Mouse (Mus musculus): ENCODE measurements around the gene Cblb.

The Cblb gene

DNA sequence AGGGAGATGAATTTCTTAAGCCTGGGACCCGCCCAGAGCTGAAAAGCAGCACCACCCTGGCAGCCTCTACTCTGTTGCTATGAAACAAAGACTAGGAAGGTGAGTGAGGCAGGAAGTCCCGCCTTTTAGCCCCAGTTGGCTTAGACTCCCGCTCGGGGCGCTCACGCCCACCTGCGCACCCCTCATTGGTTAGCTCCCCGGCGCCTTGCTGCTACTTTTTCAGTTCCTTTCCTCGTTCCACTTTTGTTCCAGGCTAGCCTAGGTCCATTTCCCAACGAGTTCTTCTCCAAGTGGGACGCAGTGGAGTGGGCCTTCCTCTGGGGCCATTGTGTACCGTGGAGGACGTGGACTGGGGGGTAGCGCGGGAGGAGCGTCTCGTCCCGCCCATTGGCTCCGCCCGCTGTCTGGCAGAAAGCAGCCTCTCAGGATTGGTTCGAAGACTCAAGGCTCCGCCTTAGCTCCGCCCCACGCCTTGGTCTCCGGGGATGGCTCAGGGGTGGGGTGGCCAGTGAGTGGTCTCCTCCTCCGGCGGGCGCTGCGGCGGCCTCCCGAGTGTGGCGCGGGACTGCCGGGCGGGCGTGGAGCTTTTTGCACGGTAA lies at the start of gene Cblb:
Gene Cblb, plus strand, starts transcription at position 135 of the 599 bp plus-strand sequence.
- DNase-seq (ENCODE audit: low spot score), result peak; percentile 99

DNA sequence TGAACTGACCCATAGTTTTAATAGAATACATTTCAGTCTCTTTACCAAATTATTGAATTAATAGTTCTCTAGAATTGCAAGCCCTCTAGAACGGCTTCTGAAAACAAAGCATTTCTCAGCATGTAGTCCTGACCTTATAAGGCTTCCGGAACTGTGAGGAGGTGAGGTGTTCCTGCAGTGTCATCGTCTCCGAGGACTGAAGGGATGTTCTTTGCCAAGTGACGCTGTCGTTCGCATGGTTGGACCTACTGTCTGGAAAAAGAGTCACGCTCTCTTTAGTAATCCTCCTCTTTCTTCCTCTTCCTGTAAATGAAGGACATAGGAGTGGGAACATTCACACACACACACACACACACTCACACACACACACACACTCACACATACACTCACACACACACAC lies 45.6 kb upstream of the Cblb start:
- DNase-seq (ENCODE audit: low spot score), result no peak

DNA sequence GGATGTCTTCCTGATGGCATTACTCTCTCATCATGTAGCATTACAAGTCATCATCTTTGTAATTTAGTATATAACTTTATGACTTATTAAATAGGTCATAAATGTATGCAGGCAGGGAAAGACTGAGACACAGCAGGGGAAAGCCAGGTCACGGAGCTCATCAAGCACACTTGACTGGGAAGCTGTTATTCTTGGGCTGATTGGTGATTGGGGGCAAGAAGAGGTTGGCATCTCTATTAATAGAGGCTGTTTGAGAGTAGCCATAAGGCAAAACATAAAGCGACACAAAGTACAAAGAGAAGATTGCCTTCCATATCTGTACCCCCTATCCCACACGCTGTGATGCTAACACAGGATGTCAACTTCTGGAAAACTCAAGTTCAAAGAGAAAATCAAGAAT lies 44.8 kb upstream of the Cblb start:
- DNase-seq (ENCODE audit: low spot score), result no peak

DNA sequence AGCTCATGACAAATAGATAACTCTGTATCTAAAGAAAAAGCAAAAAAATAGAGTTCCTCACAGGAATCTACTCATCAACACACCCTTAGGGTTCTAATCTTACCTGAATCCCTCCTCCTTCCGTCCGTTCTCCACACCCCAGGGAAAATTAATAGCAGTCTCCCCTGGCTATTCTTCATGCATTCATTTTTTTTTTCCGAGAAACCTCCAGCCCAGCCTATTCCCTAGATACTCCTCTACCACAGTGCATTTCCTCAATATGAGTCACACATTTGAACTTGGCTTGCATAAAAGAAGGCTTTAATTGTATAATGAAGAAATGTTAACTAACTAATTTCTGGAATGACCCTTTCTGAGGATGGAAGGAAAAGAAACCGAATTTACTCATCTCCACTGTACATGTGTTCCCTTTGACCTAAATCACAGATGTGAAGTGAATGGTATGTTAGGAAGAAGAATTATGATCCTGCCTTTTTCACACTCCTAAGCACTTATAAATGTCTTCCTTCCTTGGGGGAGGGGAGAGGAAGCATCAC lies 43.9 kb upstream of the Cblb start:
- no peak for DNase-seq (ENCODE audit: low spot score)

DNA sequence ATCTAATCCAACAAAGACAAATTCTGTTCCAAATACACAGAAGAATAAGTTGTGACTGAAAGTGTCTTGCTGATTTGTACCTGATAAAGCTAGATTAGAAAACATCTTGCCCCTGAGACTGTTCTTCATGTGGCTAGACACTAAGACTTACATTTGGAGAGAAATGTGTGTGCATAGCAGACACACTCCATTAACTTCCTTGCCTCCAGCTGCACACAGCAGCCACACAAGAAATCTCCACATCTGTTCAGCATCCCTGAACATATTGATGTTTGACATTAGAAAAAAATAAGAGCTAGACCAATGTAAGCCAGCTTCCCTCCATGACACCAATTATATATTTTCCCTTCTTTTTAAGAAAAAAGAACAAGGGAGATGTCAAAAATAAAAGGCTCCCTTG lies 43.0 kb upstream of the Cblb start:
- DNase-seq (ENCODE audit: low spot score), result no peak

DNA sequence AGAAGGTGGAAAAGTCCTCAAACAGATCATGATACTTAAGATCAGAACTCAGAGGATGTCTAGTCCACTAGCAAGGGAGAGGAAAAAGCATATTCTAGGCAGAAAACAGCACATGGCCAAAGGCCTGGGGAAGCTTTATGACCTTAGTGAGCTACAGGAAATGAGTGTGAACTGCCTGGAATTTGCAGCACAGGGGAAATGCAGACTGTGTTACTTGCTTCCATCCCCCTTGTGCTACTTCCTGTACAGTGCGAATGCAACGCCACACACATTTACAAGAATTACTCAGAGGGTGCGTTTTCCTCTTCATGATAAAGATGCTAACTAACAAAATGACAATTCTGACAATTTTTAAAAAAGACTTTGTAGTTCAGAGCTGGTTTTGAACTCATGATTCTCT lies 41.8 kb upstream of the Cblb start:
- no peak for DNase-seq (ENCODE audit: low spot score)

DNA sequence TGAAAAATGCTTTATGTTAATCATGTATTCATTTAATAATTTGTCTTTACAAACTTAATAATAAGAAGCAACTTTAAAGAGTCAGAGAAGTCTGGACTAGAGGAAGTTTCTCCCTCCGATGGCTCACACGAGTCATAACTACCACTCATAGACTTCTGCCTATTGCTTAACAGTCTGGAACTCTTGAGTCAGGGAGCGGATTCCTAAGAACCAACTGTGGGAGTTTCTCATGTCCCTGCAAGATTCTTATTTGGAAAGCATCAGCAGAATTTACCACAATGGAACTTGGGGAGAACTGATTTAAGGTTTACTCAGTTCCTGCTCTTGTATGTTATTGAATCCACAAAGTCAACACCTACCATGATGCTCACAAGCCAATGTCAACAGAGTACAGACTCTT lies 31.0 kb upstream of the Cblb start:
- DNase-seq (ENCODE audit: low spot score), result no peak

DNA sequence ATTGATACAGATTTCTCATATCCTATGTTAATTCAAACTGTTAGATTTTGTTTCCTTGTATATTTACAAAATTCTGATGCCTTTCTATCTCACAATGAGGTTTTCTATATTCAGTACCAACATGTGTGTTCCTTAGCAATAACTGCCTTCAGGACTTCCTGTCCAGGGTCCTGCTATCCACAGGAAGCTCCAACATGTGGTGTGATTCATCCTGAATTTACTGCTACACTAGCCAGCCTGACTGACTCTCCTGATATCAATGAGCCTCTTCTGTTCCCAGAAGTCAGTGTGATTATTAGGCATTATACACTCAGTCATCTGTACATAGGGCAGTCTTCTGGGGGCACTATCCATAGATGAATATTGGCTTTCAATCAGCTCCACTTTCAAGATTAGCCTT lies 30.2 kb upstream of the Cblb start:
- DNase-seq (ENCODE audit: low spot score), result no peak

DNA sequence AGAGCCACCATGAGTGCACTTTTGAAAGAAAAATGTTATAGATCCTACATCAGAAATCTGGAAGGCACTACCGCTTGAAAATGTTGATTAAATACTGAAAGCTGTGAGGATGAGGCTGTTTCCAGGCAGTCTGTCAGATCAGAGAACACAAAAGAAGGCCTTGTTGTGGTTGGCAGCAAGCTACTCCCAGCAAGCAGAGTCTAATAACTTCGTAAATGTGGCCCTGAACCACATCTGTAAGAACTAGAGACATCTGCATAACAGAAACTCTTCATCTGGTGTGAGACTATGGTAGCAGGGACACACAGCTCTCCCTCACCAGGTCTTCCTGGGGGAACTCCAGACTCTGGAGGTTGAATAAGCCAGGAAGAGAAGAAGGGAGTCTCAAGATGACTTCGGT lies 24.0 kb upstream of the Cblb start:
- DNase-seq (ENCODE audit: low spot score), result no peak

DNA sequence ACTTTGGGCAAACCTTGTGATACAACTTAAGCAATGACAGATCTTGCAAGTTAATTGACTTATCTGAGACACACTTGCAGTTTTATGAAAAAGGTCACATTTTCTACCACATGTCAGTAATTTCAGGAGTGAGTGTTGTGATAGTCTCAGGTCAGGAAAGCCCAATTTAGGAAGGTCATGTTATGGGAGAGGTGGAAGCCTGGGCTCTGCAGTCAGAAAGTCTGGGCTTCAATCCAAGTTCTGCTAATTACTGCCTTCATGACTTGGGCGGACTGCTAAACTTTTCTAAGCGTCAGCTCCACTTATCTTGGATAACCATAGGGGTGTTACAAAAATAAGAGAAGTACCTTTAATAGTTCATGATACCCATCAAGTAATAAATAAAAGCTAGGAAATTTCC lies 22.6 kb upstream of the Cblb start:
- DNase-seq (ENCODE audit: low spot score), result no peak

DNA sequence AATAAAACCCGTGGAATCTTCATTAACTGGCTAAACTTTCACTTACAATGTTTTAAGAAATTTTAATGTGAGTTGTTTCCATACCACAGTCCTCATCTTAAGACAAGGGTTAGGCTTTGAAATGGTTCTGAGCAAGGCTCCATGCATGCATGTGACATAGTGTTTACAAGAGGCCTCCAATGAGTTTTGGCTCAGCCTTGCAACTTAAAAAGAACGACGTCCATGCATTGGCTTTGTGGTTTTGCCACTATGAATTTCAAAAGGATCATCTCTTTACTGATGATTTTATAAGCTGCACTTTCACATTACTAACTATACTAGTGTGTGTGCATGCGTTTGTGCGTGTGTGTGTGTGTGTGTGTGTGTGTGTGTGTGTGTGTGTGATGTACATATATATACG lies 21.6 kb upstream of the Cblb start:
- DNase-seq (ENCODE audit: low spot score), result no peak

DNA sequence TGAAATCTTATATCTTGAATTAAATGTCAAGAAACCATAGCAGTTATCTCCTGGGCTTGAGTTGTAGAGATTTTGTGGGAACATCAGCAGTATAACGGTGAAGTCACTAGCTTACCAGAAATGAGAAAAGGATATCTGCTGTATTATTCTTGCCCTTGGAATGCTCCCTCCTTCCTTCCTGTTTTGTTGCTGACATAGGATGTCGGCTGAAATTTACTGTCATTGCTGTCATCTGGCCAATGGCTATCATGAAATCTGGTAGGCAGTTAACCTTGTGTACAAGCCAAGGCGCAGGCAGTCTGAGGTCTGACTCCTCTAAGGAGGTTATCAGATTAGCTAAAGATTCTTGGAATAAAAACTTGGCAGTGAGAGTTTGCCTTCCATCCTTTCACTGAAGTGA lies 18.0 kb upstream of the Cblb start:
- peak; percentile 14 for DNase-seq (ENCODE audit: low spot score)

DNA sequence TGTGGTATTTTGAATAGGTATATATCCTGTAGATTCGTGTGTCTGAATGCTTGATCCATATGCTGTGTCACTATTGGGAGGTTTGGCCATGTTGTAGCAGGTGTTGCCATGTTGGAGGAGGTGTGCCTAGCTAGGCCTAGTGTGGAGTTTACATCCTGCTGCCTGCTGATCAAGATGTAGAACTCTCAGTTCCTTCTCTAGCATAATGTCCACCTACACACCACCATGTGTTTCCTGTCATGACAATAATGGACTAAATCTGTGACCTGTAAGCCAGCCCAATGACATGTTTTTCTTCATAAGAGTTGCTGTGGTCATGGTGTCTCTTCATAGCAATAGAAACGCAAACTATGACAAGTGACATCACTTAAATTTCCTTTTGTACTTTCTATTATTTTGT lies 17.2 kb upstream of the Cblb start:
- DNase-seq (ENCODE audit: low spot score), result no peak

DNA sequence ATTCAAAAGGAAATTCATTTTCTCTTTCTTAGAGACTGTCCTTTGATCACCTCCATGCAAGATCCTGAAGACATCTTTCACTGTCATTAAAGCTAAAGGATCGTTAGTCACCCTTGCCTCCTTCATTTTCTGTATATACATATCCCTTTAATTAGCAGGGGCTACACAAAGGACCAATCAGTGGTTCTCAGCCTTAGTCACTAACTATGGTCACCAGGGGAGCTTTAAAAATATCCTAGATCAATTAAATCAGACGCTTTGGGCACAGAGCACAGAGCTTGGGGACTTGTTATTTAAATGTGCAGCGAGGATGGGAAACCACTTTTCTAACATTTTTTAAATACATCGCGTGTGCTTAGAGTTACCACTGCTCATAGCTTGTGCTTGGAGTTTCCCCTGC lies 7.6 kb upstream of the Cblb start:
- DNase-seq (ENCODE audit: low spot score), result no peak

DNA sequence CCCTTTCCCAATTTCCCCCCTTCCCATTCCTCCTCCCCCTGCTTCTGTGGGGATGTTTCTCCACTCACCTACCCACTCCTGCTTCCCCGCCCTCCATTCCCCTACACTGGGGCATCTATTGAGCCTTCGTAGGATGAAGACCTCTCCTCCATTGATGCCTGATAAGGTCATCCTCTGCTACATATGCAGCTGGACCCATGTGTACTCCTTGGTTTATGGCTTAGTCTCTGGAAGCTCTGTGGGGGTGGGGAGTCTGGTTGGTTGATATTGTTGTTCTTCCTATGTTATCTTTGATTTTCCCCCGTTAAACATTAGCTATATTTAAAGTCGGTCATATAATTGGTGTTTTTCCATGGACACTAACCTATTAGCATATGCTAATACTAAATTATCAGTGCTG lies 3.7 kb upstream of the Cblb start:
- DNase-seq (ENCODE audit: low spot score), result no peak

DNA sequence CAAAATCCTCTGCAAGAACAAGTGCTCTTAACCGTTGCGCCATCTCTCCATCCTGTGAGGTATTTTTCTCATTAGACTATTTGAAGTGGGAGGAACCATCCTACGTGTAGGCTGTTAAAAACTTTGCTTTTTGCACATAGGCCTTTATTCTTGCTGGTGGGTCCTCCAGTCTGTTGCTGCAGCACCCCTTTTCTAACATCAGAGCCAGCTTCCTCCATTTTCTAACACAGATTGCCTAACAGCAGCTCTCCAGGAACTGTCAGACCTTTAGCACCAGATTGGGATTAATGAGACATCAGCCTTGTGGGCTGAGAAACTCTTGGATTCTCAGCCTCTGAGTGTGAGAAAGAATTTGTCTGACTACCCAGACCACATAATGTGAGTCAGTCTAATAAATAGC lies 2.0 kb upstream of the Cblb start:
- DNase-seq (ENCODE audit: low spot score), result no peak

DNA sequence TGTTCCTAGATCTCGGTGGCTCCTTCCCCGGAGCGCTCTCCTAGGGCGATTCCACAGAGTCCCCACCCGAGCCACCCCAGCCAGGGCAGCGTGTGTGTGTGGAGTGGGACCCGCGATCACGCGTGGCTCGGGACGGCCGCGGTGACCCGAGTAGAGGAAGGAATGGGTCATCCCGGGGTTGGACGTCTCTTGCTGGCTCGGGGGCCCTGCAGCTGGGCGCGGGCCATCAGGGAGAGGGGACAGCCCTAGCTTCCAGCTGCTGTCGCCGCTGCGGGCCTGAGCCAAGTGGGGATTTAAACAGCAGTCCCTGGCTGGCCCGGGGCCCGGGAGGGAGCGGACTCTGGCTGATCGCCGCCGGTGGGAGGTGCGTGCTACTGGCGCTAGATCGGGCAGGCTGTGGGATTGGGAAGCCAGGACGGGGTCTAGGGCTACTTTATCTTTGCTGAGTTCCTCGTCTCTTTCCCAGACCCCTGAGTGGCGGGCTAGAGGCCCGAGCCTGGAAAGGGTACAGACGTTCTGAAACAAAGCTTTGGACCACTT lies 757 bp downstream of the Cblb start:
- peak; percentile 92 for DNase-seq (ENCODE audit: low spot score)

DNA sequence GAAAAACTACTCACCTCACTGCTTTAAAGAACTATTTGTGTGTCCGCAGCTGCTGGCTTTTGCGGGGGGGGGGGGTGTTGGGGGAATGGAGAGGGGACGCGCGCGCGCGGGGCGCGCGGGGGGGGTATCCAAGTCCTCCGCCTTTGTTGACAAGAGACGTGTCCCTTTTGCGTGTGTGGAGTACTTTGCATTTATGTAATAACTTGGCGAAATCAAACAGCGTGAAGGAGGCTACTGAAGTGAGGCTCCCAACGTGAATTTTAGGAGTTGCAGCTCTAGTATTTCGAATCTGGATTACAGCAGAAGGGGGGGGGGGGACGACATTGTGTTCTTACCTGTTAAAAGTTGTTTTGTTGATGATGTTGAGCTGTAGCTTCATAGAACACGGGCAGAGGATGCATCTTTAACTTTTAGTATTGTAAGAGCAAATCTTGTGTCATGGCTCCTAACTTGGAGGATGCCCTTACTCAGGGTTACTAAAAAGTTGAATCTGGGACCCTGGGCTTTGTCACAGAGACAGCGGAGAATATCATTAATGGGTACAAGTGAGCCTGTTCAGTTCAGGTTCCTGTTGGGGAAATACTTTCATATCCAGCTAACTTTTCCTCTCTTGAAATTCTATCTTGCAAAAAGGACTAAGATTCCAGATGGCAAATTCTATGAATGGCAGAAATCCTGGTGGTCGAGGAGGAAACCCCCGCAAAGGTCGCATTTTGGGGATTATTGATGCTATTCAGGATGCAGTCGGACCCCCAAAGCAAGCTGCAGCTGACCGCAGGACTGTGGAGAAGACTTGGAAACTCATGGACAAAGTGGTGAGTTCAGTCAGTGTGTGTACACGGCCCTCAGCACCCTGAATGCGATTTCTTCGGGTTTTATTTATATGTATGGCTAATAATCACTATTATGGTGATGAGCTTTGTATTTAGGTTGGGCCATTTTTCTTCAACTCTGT lies 1.6 kb downstream of the Cblb start:
- DNase-seq (ENCODE audit: low spot score), result no peak

DNA sequence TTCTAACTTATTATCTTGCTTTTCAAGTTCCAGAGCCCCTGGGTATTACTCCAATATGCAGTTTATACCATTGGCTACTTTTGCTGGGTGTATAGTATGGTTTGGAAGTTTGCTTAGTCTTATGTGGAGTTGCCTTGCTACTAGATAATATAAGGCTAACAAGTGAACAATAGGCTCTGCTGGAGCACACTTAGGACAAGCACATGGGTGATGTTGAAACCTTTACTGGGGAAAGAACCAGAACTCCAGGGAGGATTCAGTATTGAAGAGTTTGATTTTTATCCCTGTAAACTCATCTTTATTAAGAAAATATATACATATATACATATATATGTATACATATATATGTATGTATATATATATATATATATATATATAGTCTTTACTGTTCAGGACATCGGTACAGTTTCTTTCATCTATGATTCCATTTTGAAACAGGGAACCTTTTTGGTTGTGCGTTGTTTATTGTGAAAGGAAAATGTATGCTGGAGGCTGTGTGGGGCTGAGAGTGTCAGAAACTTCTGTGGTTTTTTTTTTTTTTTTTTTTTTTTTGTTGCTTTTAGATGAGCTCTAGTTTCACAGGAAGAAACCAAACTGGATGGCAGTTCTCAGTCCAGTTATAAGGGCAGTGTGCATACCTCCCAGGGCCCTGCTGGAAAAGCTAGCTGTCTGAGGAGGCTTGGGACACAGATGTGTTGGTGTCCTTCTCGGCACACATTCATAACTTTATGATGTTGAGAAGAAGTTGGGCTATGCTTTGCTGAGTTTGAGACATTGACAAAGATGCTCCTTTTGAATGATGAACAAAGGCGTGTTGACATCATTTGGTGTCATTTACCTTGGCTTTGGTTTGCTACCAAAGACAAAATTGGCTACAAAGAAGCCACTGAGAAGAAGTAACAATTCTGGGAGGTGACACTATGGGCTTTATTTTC lies 2.6 kb downstream of the Cblb start:
- DNase-seq (ENCODE audit: low spot score), result no peak

DNA sequence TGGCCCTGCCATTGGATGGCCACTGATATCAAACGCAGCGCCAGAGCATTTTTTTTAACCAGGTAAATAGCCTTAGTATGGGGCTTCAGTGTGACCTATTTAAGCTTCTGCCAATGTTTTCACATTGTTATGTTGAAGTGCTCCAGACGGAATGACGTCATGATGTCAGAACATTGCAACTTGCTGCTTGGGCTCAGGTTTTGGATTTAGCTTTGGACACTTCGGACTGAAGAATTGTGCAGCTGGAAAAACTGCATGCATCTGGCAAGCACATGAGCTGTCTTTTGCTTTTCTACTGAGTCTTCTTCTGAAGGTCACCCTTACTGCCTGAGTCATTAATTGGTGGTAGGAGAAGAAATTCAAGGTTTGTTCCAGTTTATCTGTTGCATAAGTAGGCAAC lies 3.3 kb downstream of the Cblb start:
- DNase-seq (ENCODE audit: low spot score), result no peak

DNA sequence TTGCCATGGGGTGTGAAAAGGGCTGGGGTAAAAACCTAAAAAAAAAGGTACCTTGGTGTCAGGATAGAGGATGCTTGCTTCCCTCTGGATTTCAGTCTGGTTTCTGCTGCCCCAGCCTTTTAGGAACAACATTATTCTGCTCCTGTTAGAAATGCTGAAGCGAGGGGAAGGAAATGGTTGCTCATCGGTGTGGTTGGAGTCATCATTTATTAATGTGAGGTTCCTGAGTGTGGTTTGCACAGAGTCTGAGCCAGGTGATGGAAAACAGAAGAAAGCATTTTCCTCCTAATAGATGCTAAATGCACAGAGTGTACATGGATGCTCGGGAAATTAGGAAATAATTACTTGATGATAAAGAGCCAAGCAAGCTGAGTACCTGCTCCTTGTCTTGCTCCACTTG lies 5.3 kb downstream of the Cblb start:
- no peak for DNase-seq (ENCODE audit: low spot score)

DNA sequence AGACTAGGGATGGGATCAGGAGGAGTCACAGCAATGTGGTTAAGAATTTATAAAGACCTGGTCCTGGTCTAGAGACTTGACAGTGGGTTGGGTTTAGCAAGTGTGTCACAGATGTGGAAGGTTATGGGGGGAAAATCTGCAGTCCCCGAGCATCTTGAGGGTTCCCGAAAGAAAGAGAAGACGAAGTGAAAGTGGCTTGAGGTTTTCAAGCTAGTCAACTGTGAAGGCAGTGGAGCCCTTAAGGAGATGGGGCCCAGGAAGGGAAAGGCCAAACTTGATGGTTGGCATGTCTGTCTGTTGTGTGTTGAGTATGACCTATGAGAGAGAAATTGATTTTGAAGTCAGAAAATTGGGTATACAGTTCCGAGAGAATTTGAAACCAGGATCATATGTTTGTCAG lies 7.3 kb downstream of the Cblb start:
- DNase-seq (ENCODE audit: low spot score), result no peak
